Mouse (Mus musculus): Measurements from ENCODE around the gene Vasn. TPM values are rescaled to one million over a fixed set of nuclear protein-coding genes. Genes with fewer than 3 reads are reported as not detected.
A peak's percentile ranks its signal among the peaks of the same experiment; 100 is the strongest.

Gene Vasn
- polyA plus RNA-seq, 1 experiment from 2014 or later = 9.6 TPM

GRCm38 (mm10) chr16:4599616-4600015 is 40.1 kb upstream of the Vasn start:
- no peak for TF ChIP-seq CTCF (IDR thresholded peaks at IDR 0.05; ENCODE audit: low read depth)
- no peak for TF ChIP-seq EP300 (optimal IDR thresholded peaks at IDR 0.05)

DNA sequence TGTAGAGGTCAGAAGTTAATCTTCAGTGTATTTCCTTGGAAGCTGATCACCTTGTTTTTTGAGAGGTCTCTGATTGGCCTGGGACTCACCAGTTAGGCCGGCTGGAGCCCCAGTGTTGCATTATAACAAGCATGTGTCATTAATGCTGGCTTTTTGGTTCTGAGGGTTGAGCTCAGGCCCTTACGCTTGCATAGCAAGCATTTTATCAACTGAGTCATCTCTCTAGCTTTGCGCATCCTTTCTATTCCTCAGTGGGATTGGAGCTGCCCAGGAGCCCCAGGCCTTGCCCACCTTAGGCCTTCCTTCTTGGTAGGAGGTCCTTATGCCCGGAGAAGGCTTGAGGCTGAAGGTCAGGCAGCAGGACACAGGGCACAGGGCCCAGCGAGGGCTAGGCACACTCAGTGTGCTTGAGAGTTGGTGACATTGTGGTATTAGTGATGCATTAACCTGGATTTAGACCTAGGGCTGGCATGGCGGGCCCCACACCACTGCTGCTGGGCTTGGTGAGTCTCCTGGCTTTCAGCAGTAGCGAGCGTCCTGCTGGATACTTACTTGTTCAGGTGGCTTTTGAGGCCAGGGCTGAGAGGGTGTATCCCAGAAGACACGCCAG is 38.9 kb upstream of the Vasn start:
- DNase-seq (ENCODE audit: low spot score) (no peak), ATAC-seq (ENCODE audit: low FRiP score, low TSS enrichment) (no peak)
- Histone ChIP-seq H3K27ac (replicated peaks) (no peak overlapping the region), H3K4me3 (ENCODE audit: low read depth, low read length) (no peak overlapping the region), H3K27me3 (ENCODE audit: control insufficient read depth, insufficient read depth, low read length) (no peaks in the 10 kb centered on the region), H3K36me3 (ENCODE audit: control insufficient read depth, insufficient read depth, low read length) (no peaks in the 10 kb centered on the region), H3K9me3 (ENCODE audit: control insufficient read depth, low read length) (no peaks in the 10 kb centered on the region), H3K9ac (ENCODE audit: low read length) (no peak overlapping the region), H3K4me2 (replicated peaks; ENCODE audit: low read depth) (no peak overlapping the region), H3K4me1 (replicated peaks; ENCODE audit: control insufficient read depth, insufficient read depth) (peaks cover 22% of the 10 kb centered on the region; the same call in 1 of the 2 replicates)
- no peak for TF ChIP-seq CTCF (IDR thresholded peaks at IDR 0.05; ENCODE audit: low read depth)
- no peak for TF ChIP-seq EP300 (optimal IDR thresholded peaks at IDR 0.05)
- WGBS = 67% methylated on average over 9 of the region's 9 CpGs

More at GRCm38 (mm10) chr16:4599616-4600015, 40.1 kb upstream of the Vasn start:
- Histone ChIP-seq H3K9ac (ENCODE audit: low read length) (no peak overlapping the region), H3K4me1 (replicated peaks; ENCODE audit: control insufficient read depth, insufficient read depth) (peaks cover 18% of the 10 kb centered on the region; the same call in 1 of the 2 replicates), H3K4me3 (ENCODE audit: low read depth, low read length) (no peak overlapping the region), H3K27me3 (ENCODE audit: control insufficient read depth, insufficient read depth, low read length) (no peaks in the 10 kb centered on the region), H3K36me3 (ENCODE audit: control insufficient read depth, insufficient read depth, low read length) (no peaks in the 10 kb centered on the region), H3K27ac (replicated peaks) (no peak overlapping the region), H3K4me2 (replicated peaks; ENCODE audit: low read depth) (no peak overlapping the region), H3K9me3 (ENCODE audit: control insufficient read depth, low read length) (no peaks in the 10 kb centered on the region)
- 82% methylated on average over 3 of the region's 3 CpGs for WGBS
- no peak for ATAC-seq (ENCODE audit: low FRiP score, low TSS enrichment)
- DNase-seq (ENCODE audit: low spot score) = no peak

DNA sequence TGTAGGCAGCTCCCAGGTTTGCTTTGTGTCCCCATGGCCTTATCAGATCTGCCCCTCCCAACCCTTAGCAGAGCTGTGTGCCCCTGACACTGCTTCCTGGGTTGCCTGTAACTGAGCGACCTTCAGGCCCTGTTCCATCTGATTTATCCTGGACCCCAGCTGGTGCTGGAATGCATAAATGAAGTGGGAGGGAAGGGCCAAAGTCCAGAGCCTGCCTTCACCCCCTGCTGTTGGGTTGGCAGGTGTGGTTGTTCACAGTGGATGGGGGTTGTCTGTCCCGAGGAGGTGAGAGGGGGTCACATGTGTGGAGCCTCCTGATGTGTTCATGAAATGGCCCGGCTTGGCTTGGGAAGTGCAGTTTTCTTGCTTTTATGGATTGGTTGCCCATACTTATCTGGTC is 37.6 kb upstream of the Vasn start:
- Histone ChIP-seq H3K9ac (ENCODE audit: low read length) (no peak overlapping the region), H3K4me3 (ENCODE audit: low read depth, low read length) (no peak overlapping the region), H3K4me2 (replicated peaks; ENCODE audit: low read depth) (no peak overlapping the region), H3K9me3 (ENCODE audit: control insufficient read depth, low read length) (no peaks in the 10 kb centered on the region), H3K36me3 (ENCODE audit: control insufficient read depth, insufficient read depth, low read length) (no peaks in the 10 kb centered on the region), H3K27ac (replicated peaks) (0 out of 2 replicates have a peak overlapping the region, but pooled peaks have one; percentile 30), H3K4me1 (replicated peaks; ENCODE audit: control insufficient read depth, insufficient read depth) (peaks cover 22% of the 10 kb centered on the region), H3K27me3 (ENCODE audit: control insufficient read depth, insufficient read depth, low read length) (no peaks in the 10 kb centered on the region)
- WGBS = 23% methylated on average over 3 of the region's 3 CpGs
- DNase-seq (ENCODE audit: low spot score) (peak; percentile 52), ATAC-seq (ENCODE audit: low FRiP score, low TSS enrichment) (peak; percentile 27)
- TF ChIP-seq EP300 (optimal IDR thresholded peaks at IDR 0.05) (no peak), CTCF (IDR thresholded peaks at IDR 0.05; ENCODE audit: low read depth) (no peak; the same call in 1 of the 2 replicates)

- Histone ChIP-seq H3K4me3 (ENCODE audit: low read depth, low read length) (no peak overlapping the region), H3K36me3 (ENCODE audit: control insufficient read depth, insufficient read depth, low read length) (no peaks in the 10 kb centered on the region), H3K9me3 (ENCODE audit: control insufficient read depth, low read length) (no peaks in the 10 kb centered on the region), H3K4me1 (replicated peaks; ENCODE audit: control insufficient read depth, insufficient read depth) (peaks cover 19% of the 10 kb centered on the region), H3K27ac (replicated peaks) (no peak overlapping the region; the same call in 1 of the 2 replicates), H3K27me3 (ENCODE audit: control insufficient read depth, insufficient read depth, low read length) (no peaks in the 10 kb centered on the region), H3K9ac (ENCODE audit: low read length) (no peak overlapping the region), H3K4me2 (replicated peaks; ENCODE audit: low read depth) (no peak overlapping the region)
- no peak for TF ChIP-seq EP300 (optimal IDR thresholded peaks at IDR 0.05)
- TF ChIP-seq CTCF (IDR thresholded peaks at IDR 0.05; ENCODE audit: low read depth) = no peak
- WGBS = 13% methylated on average over 7 of the region's 7 CpGs
- ATAC-seq (ENCODE audit: low FRiP score, low TSS enrichment) (no peak), DNase-seq (ENCODE audit: low spot score) (peak; percentile 43)
Measured at GRCm38 (mm10) chr16:4602766-4603452, 36.8 kb upstream of the Vasn start.

DNA sequence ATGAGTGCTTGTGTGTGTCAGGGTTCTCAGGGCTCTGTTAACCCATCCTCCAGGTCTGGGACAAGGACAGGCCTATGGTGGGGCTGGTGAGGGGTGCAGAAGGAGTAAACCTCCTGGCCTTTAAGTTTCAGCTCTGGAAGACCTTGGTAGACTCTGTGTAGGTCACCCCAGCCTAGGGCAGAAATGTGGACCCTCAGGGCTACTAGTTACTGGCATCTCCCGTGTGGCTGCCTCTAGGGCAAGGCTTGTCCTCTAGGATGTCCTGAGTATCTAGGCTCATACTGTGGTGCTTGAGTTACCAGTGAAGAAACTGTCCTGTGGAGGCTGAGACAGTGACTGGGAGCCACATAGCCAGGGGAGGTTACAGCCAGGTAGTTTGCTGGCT is 36.3 kb upstream of the Vasn start:
- H3K4me3 ChIP-seq (ENCODE audit: low read depth, low read length) = no peak overlapping the region
- ATAC-seq (ENCODE audit: low FRiP score, low TSS enrichment) (no peak), DNase-seq (ENCODE audit: low spot score) (no peak)
- no peaks in the 10 kb centered on the region for H3K27me3 ChIP-seq (ENCODE audit: control insufficient read depth, insufficient read depth, low read length)
- TF ChIP-seq CTCF (IDR thresholded peaks at IDR 0.05; ENCODE audit: low read depth) (no peak), EP300 (optimal IDR thresholded peaks at IDR 0.05) (no peak)
- H3K4me2 ChIP-seq (replicated peaks; ENCODE audit: low read depth) = no peak overlapping the region
- H3K4me1 ChIP-seq (replicated peaks; ENCODE audit: control insufficient read depth, insufficient read depth) = peaks cover 19% of the 10 kb centered on the region
- 43% methylated on average over 1 of the region's 1 CpGs for WGBS
- no peak overlapping the region for H3K9ac ChIP-seq (ENCODE audit: low read length)
- no peaks in the 10 kb centered on the region for H3K9me3 ChIP-seq (ENCODE audit: control insufficient read depth, low read length)
- peak overlapping the region; percentile 5; the same call in 1 of the 2 replicates for H3K27ac ChIP-seq (replicated peaks)
- no peaks in the 10 kb centered on the region for H3K36me3 ChIP-seq (ENCODE audit: control insufficient read depth, insufficient read depth, low read length)

DNA sequence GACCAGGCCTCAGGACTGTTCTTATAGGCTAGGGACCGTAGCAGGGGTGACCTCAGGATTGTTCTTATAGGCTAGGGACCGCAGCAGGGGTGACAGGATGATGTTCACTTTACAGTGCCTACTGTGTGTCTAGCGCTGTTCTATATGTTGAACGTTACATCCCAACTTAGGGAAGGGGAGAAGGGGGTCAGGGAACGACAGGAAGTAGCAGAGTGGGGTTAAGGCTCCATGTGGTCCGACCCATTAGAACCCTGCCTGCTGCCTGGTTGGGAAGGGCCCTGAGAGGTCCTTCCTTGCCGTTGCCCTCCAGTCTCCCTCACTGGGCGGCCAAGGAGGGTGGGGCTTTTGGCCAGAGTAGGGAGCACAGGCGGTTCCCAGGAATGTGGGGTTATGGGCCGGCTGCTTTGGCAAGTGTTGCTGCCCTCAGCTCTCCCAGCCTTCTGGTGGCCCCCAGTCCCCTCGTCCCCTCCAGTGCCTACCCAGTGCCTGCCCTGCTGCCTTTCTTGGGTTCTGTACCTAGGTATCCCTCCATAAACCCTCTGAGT is 35.4 kb upstream of the Vasn start:
- no peak for DNase-seq (ENCODE audit: low spot score)
- WGBS = 43% methylated on average over 11 of the region's 11 CpGs
- H3K4me3 ChIP-seq (ENCODE audit: low read depth, low read length) = no peak overlapping the region

More for the DNA sequence above, 35.4 kb upstream of the Vasn start:
- 0 out of 2 replicates have a peak overlapping the region, but pooled peaks have one; percentile 13 for H3K9ac ChIP-seq (ENCODE audit: low read length)
- no peaks in the 10 kb centered on the region; the same call in 1 of the 2 replicates for H3K36me3 ChIP-seq (ENCODE audit: control insufficient read depth, insufficient read depth, low read length)
- H3K27me3 ChIP-seq (ENCODE audit: control insufficient read depth, insufficient read depth, low read length) = no peaks in the 10 kb centered on the region
- no peaks in the 10 kb centered on the region for H3K9me3 ChIP-seq (ENCODE audit: control insufficient read depth, low read length)
- ATAC-seq (ENCODE audit: low FRiP score, low TSS enrichment) = no peak
- H3K4me1 ChIP-seq (replicated peaks; ENCODE audit: control insufficient read depth, insufficient read depth) = peaks cover 19% of the 10 kb centered on the region
- no peak overlapping the region for H3K4me2 ChIP-seq (replicated peaks; ENCODE audit: low read depth)
- no peak overlapping the region for H3K27ac ChIP-seq (replicated peaks)
- TF ChIP-seq CTCF (IDR thresholded peaks at IDR 0.05; ENCODE audit: low read depth) (no peak), EP300 (optimal IDR thresholded peaks at IDR 0.05) (no peak)
